Mouse (Mus musculus): Measurements from ENCODE around the gene 6430531B16Rik. TPM values are rescaled to one million over a fixed set of nuclear protein-coding genes. Genes with fewer than 3 reads are reported as not detected.

The 6430531B16Rik gene
- total RNA-seq, 1 experiment from 2014 or later: 0.61 TPM

GRCm38 (mm10) chr7:139937138-139937537 lies 41.4 kb downstream of the 6430531B16Rik start:
- no peak for DNase-seq

- DNase-seq: no peak
Observed at GRCm38 (mm10) chr7:139936705-139937104, 41.9 kb downstream of the 6430531B16Rik start.

GRCm38 (mm10) chr7:139930732-139931131 lies 47.8 kb downstream of the 6430531B16Rik start:
- DNase-seq: peak; percentile 55

Small RNA genes lying within 50 kb of the gene (microRNA-seq; reads per million reads assigned to microRNA genes)
- 18.2 to 25.2 reads per million in 2 experiments for gene Mir202
- 0 to 0.71 reads per million in 2 experiments for gene Mir7062
- 0 reads per million in 2 experiments for gene mmu-mir-7686

Other genes with a start within 250 kb of the 6430531B16Rik start
- 2.3 and 3.6 TPM in 2 replicates for gene Adgra1, start 144.6 kb downstream of the 6430531B16Rik start, total RNA-seq (2021)
- 0.57 and 1.1 TPM in 2 replicates for gene Kndc1, start 84.1 kb downstream of the 6430531B16Rik start, total RNA-seq (2021)
- not detected in 2 replicates for gene Utf1, start 35.0 kb downstream of the 6430531B16Rik start, total RNA-seq (2021)
- gene Adam8, start 13.8 kb upstream of the 6430531B16Rik start, total RNA-seq (2021): 1.9 and 2.1 TPM in 2 replicates
- 24.5 and 26.2 TPM in 2 replicates for gene Zfp511, start 57.6 kb upstream of the 6430531B16Rik start, total RNA-seq (2021)
- gene Tubgcp2, start 57.9 kb upstream of the 6430531B16Rik start, total RNA-seq (2021): 21.1 and 31.8 TPM in 2 replicates
- gene Msx3, start 70.3 kb upstream of the 6430531B16Rik start, total RNA-seq (2021): not detected in 2 replicates
- gene Caly, start 103.8 kb upstream of the 6430531B16Rik start, total RNA-seq (2021): 5.8 and 6.1 TPM in 2 replicates
- not detected in 2 replicates for gene Prap1, start 114.6 kb upstream of the 6430531B16Rik start, total RNA-seq (2021)
- 68.5 and 85.2 TPM in 2 replicates for gene Fuom, start 123.7 kb upstream of the 6430531B16Rik start, total RNA-seq (2021)
- gene Paox, start 137.0 kb upstream of the 6430531B16Rik start, total RNA-seq (2021): 30.3 and 33.5 TPM in 2 replicates
- gene Echs1, start 137.7 kb upstream of the 6430531B16Rik start, total RNA-seq (2021): 435 and 524 TPM in 2 replicates
- gene Mtg1, start 158.8 kb upstream of the 6430531B16Rik start, total RNA-seq (2021): 35.9 and 39.5 TPM in 2 replicates
- 0.76 and 0.79 TPM in 2 replicates for gene Sprn, start 176.1 kb upstream of the 6430531B16Rik start, total RNA-seq (2021)
- gene Olfr522, start 186.0 kb upstream of the 6430531B16Rik start, total RNA-seq (2021): not detected in 2 replicates
- not detected in 2 replicates for gene Olfr523, start 194.5 kb upstream of the 6430531B16Rik start, total RNA-seq (2021)
- gene Olfr524, start 227.2 kb upstream of the 6430531B16Rik start, total RNA-seq (2021): not detected in 2 replicates
- gene Cd163l1, start 239.5 kb upstream of the 6430531B16Rik start, total RNA-seq (2021): not detected in 2 replicates

Measured in adrenal gland, postnatal 25 days (tissue).